Mouse (Mus musculus) mammary gland, adult 2 months (tissue): ENCODE results near the gene Cd2bp2. TPM values are rescaled to one million over a fixed set of nuclear protein-coding genes. Genes with fewer than 3 reads are reported as not detected.

ENCODE experiments used
- polyA plus RNA-seq: library from polyadenylated mRNA; depleted of rRNA; stranded (reverse); fragments of >200 nt; gene quantifications from 2 replicates; pipeline ENCODE4 v1.2.3, GENCODE M21; 2012; ENCODE audit warnings: low replicate concordance; rRNA removed

The Cd2bp2 gene
- polyA plus RNA-seq, result 20.9 and 26.3 TPM in 2 replicates

DNA sequence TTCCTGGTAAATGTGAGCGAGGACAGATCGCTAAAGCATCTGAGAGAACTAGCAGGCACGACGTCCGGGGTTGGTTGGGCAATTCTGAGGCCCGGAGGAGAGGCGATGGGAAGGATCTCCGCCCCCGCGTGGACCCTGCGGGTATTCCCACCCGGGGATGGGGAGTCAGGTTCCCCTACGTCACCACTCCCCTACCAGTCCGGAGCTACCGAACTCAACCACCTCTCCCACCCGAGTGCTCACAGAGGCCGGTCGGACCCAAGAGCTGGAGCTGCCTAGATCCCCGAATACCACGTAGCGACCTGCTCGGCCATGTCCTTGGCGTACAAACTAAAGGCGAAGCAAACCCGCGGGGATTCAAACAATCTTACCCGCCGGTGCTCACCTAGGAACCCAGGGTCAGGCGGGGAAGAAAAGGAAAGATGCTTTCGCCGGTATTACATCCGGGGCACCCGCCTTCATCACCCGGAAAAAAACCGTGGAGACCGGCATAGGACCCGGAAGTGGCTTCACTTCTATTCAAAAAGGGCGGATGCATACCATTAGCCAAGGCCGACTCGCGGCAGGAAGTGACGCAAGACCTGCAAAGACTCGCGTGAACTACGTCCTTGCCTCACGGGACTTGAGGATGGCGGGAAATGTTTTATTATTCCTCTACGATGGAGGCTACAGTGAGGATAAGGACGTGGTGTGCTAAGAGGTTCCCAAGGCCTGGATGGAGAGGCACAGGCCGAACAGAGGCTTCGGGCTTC lies at the start of gene Cd2bp2:
Gene Cd2bp2, minus strand, starts transcription at position 507 of the 752 bp plus-strand sequence.

DNA sequence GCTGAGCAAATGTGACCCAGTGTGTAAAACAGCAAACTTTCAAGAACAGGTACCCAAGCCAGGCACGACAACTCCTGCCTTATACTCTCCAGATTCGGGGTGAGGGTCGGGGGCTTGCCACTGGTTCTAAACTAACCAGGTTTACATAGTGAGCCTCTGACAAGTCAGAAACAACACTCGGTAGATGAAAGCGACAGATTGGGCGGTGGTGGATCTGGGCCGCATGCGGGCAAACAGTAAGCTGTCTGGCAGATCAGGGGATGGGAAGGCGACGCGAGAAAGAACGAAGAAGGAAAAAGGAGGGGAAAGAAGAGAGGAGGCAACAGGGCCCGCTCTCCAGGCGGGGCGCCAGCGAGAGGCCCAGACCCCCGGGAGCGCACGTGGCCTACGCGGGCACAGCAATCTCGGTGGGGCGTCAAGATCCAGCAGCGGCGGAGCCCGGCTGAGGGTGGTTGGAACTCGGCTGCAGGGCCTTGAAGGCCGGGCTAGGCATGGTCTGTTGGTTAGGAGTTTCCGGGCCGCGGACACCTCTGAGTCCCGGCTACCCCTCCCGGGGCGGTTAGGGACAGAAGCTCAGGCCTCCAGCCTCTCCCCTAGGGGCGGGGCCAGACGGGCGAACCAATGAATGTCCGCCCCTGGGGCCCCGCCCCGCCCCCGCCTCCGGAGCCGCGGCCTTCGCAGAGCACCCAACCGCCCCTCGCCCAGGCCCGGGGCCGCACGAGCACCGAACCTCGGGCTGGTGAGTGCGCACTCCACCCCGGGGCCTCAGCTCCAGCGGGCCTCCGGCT lies 48.2 kb upstream of the Cd2bp2 start, which contains the start of gene Zfp771:
Gene Zfp771, plus strand, starts transcription at position 405 of the 788 bp plus-strand sequence.

DNA sequence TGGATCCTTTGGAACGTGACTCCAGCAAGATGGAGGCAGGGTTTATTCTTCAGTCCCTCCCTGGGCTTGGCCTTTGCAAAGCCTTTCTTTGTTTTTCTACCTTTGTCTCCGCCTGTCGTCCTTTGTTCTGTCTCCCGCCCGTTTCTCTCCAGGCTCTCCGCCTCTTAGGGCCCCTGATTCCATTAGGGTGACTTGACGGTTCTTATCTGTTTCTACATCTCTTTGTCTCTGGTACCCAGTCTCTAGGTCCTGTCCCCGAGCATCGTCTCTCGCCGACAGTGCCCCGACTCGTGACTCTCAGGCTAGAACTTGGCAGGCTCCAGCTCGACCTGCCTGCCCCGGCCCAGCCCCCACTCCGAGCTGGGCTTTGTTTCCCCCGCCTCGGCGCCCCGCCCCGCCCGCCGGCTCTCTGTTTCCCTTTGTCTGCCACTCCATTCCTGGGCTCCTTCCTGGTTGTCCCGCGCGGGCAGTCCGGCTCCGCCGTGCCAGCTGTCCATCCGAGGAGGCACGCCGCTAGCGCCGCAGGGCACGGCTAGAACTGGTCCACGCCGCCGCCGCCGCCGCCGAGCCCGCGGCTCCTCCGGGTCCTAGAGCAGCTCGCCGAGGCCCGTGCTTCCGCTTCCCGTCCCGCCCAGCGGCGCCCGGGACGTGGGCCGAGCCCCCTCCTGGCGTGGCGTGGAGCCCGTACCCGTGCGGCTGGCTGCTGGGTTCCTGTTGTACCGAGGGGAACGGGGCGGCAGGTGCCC lies 36.9 kb upstream of the Cd2bp2 start, which contains the start of the genes Zfp553 and Sept1:
Gene Zfp553, plus strand, starts transcription at position 440 of the 746 bp plus-strand sequence.
Gene Sept1, minus strand, starts transcription at position 509 of the 746 bp plus-strand sequence.

DNA sequence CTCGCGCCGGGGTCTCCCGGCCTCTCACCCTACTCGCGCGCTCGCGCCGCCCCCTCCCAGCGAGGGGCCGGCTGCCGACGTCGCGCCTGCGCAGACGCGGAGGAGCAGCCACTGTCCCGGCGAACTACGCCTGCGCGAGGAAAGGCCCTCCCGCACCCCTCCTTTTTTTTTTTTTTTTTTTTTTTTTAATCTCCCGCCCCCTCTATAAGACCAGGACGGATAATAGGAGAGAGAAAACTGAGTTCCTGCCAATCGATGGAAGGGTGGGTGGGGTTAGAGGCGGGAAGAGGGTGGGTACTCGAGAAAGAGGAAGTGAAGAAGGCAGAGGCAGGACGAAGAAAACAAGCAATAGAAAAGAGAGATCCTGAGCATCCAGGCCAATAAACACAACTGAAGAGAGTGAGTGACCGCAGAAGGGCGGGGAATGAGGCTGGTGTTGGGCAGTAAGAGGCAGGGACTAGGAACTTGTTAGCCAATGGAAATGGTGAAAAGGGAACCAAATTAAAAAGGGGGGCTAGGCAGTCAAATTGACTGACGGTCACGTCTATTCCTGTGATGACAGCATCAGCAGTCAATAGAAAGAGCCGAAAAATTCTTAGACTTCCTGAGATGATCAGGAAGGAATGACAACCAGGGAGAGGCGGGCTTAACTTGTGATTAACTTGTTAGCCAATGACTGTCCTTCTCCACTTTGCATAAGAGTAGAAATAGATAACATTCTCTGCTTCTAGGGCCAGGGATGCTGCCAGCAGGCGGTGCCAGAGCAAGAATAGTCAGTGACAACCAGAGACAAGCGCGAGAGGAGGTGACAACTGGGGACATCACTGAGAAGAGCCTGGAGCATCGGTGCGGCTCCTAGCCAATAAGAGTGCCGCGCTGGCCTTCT lies 12.9 kb upstream of the Cd2bp2 start, which contains the start of gene Mylpf:
Gene Mylpf, plus strand, starts transcription at position 338 of the 886 bp plus-strand sequence.

DNA sequence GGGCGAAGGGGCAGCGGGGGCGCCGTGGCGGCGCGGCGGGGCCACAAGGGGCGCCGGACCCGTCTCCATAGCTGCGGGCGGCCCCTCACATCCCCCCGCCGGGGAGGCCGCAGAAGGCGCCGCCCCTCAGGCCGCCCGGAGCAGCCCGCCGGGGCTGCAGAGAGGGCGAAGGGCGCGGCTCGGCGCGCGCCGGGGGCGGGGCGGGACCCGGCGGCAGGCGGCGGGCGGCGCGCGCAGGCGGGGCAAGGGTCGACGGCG lies 12.4 kb upstream of the Cd2bp2 start, which contains the start of gene Tbc1d10b:
Gene Tbc1d10b, minus strand, starts transcription at position 174 of the 258 bp plus-strand sequence.

Other genes with a start within 250 kb of the Cd2bp2 start
- gene Asphd1, start 246.5 kb downstream of the Cd2bp2 start, polyA plus RNA-seq, result 0.20 and 0.35 TPM in 2 replicates
- gene Sez6l2, start 245.5 kb downstream of the Cd2bp2 start, polyA plus RNA-seq, result 3.1 and 3.5 TPM in 2 replicates
- 251 and 278 TPM in 2 replicates for gene Cdipt, start 220.1 kb downstream of the Cd2bp2 start, polyA plus RNA-seq
- gene Cdiptos, start 220.0 kb downstream of the Cd2bp2 start, polyA plus RNA-seq, result 0.82 and 3.2 TPM in 2 replicates
- gene Mvp, start 181.4 kb downstream of the Cd2bp2 start, polyA plus RNA-seq, result 90.2 and 123 TPM in 2 replicates
- gene Pagr1b, start 179.6 kb downstream of the Cd2bp2 start, polyA plus RNA-seq, result 2.4 and 3.3 TPM in 2 replicates
- gene Pagr1a, start 178.7 kb downstream of the Cd2bp2 start, polyA plus RNA-seq, result 0.93 and 1.2 TPM in 2 replicates
- 26.4 and 46.4 TPM in 2 replicates for gene Gm42742, start 175.0 kb downstream of the Cd2bp2 start, polyA plus RNA-seq
- gene Prrt2, start 174.8 kb downstream of the Cd2bp2 start, polyA plus RNA-seq, result 22.2 and 31.3 TPM in 2 replicates
- gene Maz, start 169.0 kb downstream of the Cd2bp2 start, polyA plus RNA-seq, result 126 and 431 TPM in 2 replicates
- 1.8 and 2.1 TPM in 2 replicates for gene Kif22, start 153.6 kb downstream of the Cd2bp2 start, polyA plus RNA-seq
- gene Zg16, start 108.7 kb downstream of the Cd2bp2 start, polyA plus RNA-seq, result 0.34 TPM in 1 of 2 replicates, not detected in the other
- 52.3 and 188 TPM in 2 replicates for gene AI467606, start 104.7 kb downstream of the Cd2bp2 start, polyA plus RNA-seq
- gene Qprt, start 73.8 kb downstream of the Cd2bp2 start, polyA plus RNA-seq, result 7.9 and 9.5 TPM in 2 replicates
- 27.8 and 37.7 TPM in 2 replicates for gene Spn, start 58.2 kb downstream of the Cd2bp2 start, polyA plus RNA-seq
- 33.9 and 43.0 TPM in 2 replicates for gene Tbc1d10b, start 12.4 kb upstream of the Cd2bp2 start, polyA plus RNA-seq
- 1.2 and 1,692 TPM in 2 replicates for gene Mylpf, start 12.8 kb upstream of the Cd2bp2 start, polyA plus RNA-seq
- gene Zfp553, start 37.0 kb upstream of the Cd2bp2 start, polyA plus RNA-seq, result 9.6 and 16.8 TPM in 2 replicates
- gene Sept1, start 37.1 kb upstream of the Cd2bp2 start, polyA plus RNA-seq, result 75.4 and 186 TPM in 2 replicates
- 47.0 and 163 TPM in 2 replicates for gene Zfp771, start 48.2 kb upstream of the Cd2bp2 start, polyA plus RNA-seq
- 48.0 and 48.7 TPM in 2 replicates for gene Dctpp1, start 64.7 kb upstream of the Cd2bp2 start, polyA plus RNA-seq
- 26.2 and 37.4 TPM in 2 replicates for gene Sephs2, start 78.0 kb upstream of the Cd2bp2 start, polyA plus RNA-seq
- gene Itgal, start 100.2 kb upstream of the Cd2bp2 start, polyA plus RNA-seq, result 50.2 and 53.8 TPM in 2 replicates
- 28.7 and 45.9 TPM in 2 replicates for gene Zfp768, start 149.5 kb upstream of the Cd2bp2 start, polyA plus RNA-seq
- gene Zfp747, start 180.0 kb upstream of the Cd2bp2 start, polyA plus RNA-seq, result 7.4 and 8.2 TPM in 2 replicates
- 4.1 TPM in 2 replicates for gene 9130019O22Rik, start 191.1 kb upstream of the Cd2bp2 start, polyA plus RNA-seq
- gene E430018J23Rik, start 197.6 kb upstream of the Cd2bp2 start, polyA plus RNA-seq, result 5.7 and 7.7 TPM in 2 replicates
- gene Zfp764, start 210.8 kb upstream of the Cd2bp2 start, polyA plus RNA-seq, result 6.5 and 8.7 TPM in 2 replicates
- 16.2 and 30.6 TPM in 2 replicates for gene Zfp688, start 226.0 kb upstream of the Cd2bp2 start, polyA plus RNA-seq